Mouse (Mus musculus) liver, adult 2 months (tissue): Measurements from ENCODE around the gene Ttll5.

Experiments
- CTCF ChIP-seq: fragments of 200-500 bp; IDR thresholded peaks from 2 replicates; pipeline ENCODE4 v1.5.1; 2011; ENCODE audit warnings: low read depth, low read length, control low read depth
- POLR2A ChIP-seq: fragments of 200-500 bp; IDR thresholded peaks from 2 replicates; pipeline ENCODE4 v1.6.1; 2011; ENCODE audit warnings: low read length, control low read depth; ENCODE audit not compliant: insufficient read depth; ENCODE audit errors: extremely low read depth

GRCm38 (mm10) chr12:86059341-86059740 lies 234.9 kb downstream of the Ttll5 start:
- TF ChIP-seq CTCF (no peak), POLR2A (no peak)
